Mouse (Mus musculus) splenic B cell, adult 2 months (primary cell): Measurements from ENCODE around the gene Gm10135.
"Not testable (repeated sequence)": the region's sequence is repeated elsewhere in the genome, so short reads cannot be mapped to it uniquely, and the experiment has no call there.

ENCODE experiments used
- DNase-seq: peaks from one replicate; pipeline ENCODE4 v3.0.0-alpha.2; 2011; ENCODE audit warnings: low read depth, low spot score
- H3K27me3 ChIP-seq: 2 replicates; pipeline ENCODE4 v1.6.1; 2012; ENCODE audit warnings: mild to moderate bottlenecking, low read length, moderate library complexity, mixed read lengths; ENCODE audit not compliant: control insufficient read depth, poor library complexity, insufficient read depth, severe bottlenecking
- H3K36me3 ChIP-seq: 2 replicates; pipeline ENCODE4 v1.6.1; 2012; ENCODE audit warnings: mild to moderate bottlenecking, low read length, moderate library complexity, mixed read lengths; ENCODE audit not compliant: control insufficient read depth, poor library complexity, insufficient read depth, severe bottlenecking

The Gm10135 gene

GRCm38 (mm10) chr5:72974602-72975001 lies at the start of gene Gm10135:
Gm10135 (minus strand) TSS chr5:72974702.
- Histone ChIP-seq H3K36me3 (peaks cover 7% of the 10 kb centered on the region; the same call in 1 of the 2 replicates), H3K27me3 (no peaks in the 10 kb centered on the region)
- DNase-seq, result no peak

GRCm38 (mm10) chr5:73023801-73024200 lies 49.3 kb upstream of the Gm10135 start:
- Histone ChIP-seq H3K27me3 (no peaks in the 10 kb centered on the region), H3K36me3 (peaks cover 16% of the 10 kb centered on the region)

DNA sequence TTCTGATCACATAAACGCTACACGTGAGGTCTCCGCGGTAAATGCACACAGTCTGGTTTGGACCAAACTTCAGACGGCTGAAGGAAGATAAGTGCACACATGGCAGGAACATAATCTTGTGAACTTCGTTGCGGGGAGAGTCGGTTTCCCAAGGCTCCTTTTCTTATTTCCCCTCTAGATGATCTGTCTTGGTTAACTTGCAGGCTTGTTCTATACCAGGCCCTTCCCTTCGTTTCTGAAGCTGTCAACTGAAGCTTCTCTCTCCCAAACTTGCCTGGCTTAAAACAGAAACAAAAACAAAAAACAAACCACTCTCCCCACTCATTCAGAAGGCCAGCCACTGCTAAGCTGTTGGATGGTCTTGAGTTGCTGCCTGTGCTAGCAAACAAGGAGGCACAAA lies 40.2 kb upstream of the Gm10135 start:
- DNase-seq, result no peak
- H3K27me3 ChIP-seq, result no peaks in the 10 kb centered on the region; the same call in 1 of the 2 replicates
- no peaks in the 10 kb centered on the region for H3K36me3 ChIP-seq

More at GRCm38 (mm10) chr5:73023801-73024200, 49.3 kb upstream of the Gm10135 start:
- DNase-seq, result no peak

GRCm38 (mm10) chr5:73013611-73014287 lies 39.2 kb upstream of the Gm10135 start:
- not testable (repeated sequence) for H3K36me3 ChIP-seq, H3K27me3 ChIP-seq, DNase-seq

DNA sequence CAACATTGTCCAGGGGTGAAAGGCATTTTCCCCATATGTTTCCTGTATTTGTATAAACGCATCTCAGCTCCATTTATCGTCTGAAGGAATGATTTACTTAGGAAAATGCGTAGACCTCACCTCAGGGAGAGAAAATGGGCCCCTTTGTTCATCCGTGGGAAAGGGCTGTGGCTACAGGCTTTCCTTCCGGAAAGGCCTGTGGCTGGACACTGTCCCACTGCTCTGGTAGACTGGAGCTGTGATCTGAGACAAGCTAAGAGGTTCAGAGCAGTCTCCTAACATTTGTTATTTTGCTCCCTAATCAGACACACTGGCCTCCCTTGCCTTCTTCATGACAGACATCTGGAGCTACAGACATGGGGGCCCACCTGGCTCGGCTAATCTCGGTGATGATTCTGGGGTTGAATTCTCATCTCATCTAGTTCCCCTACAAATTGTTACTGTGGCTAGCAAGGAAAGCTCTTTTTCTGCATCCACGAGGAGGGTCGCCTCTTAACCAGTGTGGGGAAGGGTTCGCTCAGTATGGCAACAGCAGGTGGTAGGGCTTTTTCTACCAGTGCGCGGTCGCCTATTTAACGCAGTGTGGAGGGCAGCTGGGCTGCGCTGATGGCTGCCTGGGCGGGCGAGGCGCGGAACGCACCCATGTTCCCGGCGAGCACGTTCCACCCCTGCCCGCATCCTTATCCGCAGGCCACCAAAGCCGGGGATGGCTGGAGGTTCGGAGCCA lies 38.5 kb upstream of the Gm10135 start:
- H3K36me3 ChIP-seq, H3K27me3 ChIP-seq, DNase-seq: not testable (repeated sequence)

DNA sequence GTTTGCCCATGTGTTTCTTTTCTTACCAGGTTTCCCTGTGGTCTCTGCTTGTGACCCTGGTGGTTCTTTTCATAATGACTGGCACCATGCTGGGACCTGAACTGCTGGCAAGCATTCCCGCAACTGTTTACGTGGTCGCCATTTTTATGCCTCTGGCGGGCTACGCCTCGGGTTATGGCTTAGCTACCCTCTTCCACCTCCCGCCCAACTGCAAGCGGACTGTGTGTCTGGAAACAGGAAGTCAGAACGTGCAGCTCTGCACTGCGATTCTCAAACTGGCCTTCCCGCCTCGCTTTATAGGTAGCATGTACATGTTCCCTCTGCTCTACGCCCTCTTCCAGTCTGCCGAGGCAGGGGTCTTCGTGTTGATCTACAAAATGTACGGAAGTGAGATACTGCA lies 37.3 kb upstream of the Gm10135 start:
- not testable (repeated sequence) for DNase-seq, H3K36me3 ChIP-seq, H3K27me3 ChIP-seq

DNA sequence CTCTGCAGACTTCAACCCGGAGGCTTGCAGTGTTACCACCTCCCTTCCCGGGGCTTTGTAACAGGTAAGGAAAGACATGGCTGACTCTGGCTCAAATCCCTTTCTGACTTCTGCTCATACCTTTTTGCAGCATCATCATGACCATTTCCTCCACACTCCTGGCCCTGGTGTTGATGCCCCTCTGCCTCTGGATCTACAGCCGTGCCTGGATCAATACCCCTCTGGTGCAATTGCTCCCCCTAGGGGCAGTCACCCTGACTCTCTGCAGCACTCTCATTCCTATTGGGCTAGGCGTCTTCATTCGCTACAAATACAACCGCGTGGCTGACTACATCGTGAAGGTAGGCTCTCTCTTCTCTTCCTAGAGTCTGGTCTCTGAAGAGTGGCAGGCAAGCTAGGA lies 33.7 kb upstream of the Gm10135 start:
- H3K36me3 ChIP-seq, H3K27me3 ChIP-seq: not testable (repeated sequence)
- peak; percentile 28 for DNase-seq

- Histone ChIP-seq H3K27me3 (no peaks in the 10 kb centered on the region; the same call in 1 of the 2 replicates), H3K36me3 (no peaks in the 10 kb centered on the region)
- no peak for DNase-seq
These were observed 33.1 kb upstream of the Gm10135 start for GRCm38 (mm10) chr5:73007582-73007959.

DNA sequence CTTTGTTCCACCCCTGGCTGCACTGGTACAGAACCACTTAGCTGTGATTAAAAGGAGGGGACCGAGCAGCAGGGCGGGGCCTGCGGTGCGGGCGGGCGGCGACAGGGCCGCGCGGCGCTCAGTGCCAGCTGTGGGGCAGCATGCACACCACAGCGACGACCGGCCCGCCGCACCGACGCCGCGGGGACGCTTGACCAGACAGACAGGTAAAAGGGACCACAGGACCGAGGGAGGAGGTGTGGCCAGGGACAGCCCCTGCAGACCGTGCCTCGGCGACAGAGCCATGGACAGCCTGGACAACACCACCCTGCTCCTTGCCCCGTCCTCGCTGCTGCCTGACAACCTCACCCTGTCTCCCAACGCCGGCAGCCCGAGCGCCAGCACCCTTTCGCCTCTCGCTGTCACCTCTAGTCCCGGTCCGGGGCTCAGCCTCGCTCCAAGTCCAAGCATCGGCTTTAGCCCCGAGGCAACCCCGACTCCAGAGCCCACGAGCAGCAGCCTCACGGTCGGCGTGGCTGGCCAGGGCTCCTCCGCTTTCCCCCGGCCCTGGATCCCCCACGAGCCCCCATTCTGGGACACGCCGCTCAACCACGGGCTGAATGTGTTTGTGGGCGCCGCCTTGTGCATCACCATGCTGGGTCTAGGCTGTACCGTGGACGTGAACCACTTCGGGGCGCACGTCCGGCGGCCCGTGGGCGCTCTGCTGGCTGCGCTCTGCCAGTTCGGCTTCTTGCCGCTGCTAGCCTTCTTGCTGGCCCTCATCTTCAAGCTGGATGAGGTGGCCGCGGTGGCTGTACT lies 32.5 kb upstream of the Gm10135 start, which contains the start of gene Slc10a4:
Gene Slc10a4 (plus strand): TSS at position 100 of the 798 bp plus-strand sequence.
- DNase-seq, result no peak
- H3K27me3 ChIP-seq, result no peaks in the 10 kb centered on the region; the same call in 1 of the 2 replicates
- no peaks in the 10 kb centered on the region for H3K36me3 ChIP-seq

- no peaks in the 10 kb centered on the region; the same call in 1 of the 2 replicates for H3K27me3 ChIP-seq
- no peak for DNase-seq
- no peaks in the 10 kb centered on the region for H3K36me3 ChIP-seq
These were observed 29.5 kb upstream of the Gm10135 start for GRCm38 (mm10) chr5:73004046-73004445.

DNA sequence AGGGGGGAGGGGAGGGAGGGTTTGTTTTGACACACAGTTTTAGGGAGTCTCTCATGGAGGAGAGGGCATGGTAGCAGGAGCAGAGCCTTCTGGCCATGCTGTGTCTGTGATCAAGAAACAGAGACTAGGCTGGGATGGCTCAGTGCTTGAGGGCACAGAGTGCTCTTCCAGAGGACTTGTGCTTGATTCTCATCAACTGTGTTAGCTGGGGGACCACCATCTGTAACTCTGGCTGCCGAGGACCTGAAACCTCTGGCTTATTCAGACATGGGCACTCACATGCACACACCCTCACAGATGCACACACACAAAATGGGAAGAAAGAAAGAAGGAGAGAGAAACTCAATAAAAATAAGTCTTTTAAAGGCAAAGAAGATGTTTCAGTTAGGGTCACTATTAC lies 24.0 kb upstream of the Gm10135 start:
- DNase-seq, H3K27me3 ChIP-seq, H3K36me3 ChIP-seq: not testable (repeated sequence)

DNA sequence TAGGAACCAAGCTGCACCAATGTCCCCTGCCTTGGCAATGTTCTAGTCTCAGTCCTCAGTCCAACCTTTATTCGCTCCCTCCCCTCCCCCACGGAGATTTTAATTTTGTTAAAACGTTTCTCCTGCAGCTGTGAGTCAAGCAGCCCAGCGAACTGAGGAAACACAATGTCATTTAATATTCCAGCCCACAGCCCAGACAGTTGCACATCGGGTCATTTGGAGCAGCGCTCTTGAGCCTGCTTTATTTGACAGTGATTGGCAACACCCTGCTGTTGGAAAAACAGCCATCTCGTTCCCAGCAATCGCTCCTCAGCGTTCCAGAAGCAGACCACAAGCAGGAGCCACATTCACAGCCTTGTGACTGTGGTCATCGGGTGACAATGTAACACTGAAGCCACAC lies 20.9 kb upstream of the Gm10135 start:
- Histone ChIP-seq H3K27me3 (no peaks in the 10 kb centered on the region), H3K36me3 (no peaks in the 10 kb centered on the region)
- no peak for DNase-seq

DNA sequence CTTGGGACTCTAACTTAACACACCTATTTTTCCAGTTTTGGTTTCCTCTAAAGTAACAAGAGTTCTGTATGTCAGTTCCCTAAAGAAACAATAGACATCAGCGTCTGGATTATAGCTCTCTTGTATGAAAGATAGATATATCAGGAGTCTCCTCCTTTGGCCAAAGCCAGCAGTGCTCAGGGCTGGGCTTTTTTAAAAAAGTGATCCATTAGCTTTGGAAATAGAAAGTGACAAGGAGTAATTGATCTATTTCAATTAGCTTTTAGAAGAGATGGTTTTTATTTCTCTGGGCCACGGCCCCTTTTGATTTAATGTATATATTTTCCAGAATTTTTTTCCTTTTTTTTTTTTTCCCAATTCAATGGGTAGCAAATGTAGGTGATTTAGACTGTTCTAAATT lies 20.4 kb upstream of the Gm10135 start:
- DNase-seq, result no peak
- Histone ChIP-seq H3K36me3 (no peaks in the 10 kb centered on the region), H3K27me3 (no peaks in the 10 kb centered on the region)

DNA sequence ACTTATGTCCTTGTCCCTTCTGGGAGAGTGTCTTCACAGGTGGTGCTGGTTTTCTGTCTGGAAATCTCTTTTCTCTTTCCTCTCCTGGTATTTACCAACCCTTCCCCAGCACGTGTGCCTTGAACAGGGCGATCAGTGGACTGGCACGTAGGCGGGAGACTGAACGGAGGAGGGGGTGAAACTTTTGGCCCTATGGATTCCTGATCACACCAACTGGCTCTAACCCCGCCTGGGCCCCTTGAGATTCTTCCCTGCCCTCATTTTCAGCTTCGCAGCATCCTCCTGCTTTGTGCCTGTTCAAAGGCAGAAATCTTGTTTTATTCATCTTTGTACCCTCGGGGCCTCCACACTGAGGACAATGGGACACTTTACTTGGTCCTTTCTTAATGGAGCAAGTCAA lies 19.9 kb upstream of the Gm10135 start:
- Histone ChIP-seq H3K36me3 (no peaks in the 10 kb centered on the region), H3K27me3 (no peaks in the 10 kb centered on the region)
- no peak for DNase-seq

DNA sequence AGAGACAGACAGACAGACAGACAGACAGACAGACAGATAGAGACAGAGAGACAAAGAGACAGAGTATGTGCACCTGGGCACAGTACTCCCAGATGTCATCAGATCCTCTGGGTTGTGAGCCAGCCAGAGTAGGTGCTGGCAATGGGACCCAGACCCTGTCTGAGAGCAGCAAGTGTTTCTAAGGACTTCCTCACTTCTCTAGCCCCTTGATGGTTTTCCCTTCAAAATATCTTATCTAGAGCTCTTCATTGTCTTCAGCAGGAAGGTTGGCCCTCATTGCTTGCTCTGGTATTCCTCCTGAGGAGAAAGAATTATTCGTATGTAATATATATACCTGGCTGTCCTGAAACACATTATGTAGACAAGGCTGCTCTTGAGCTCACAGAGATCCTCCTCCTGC lies 18.0 kb upstream of the Gm10135 start:
- DNase-seq, result no peak

More for the DNA sequence above, 18.0 kb upstream of the Gm10135 start:
- no peaks in the 10 kb centered on the region for H3K27me3 ChIP-seq
- H3K36me3 ChIP-seq, result no peaks in the 10 kb centered on the region
